Mouse (Mus musculus) monocyte, adult 5-6 weeks (primary cell): Measurements from ENCODE around the gene Chic2. TPM values are rescaled to one million over a fixed set of nuclear protein-coding genes. Genes with fewer than 3 reads are reported as not detected.

Experiments used
- ATAC-seq: fragments of 153-309, 156-312 bp; replicated peaks from 2 replicates; pipeline ENCODE4 v1.8.0; 2017; ENCODE audit warnings: mild to moderate bottlenecking; ENCODE audit not compliant: low TSS enrichment, insufficient number of reproducible peaks, severe bottlenecking, poor library complexity, low FRiP score
- total RNA-seq: library from RNA; stranded (forward); fragments of 200-1000, 200-491, 200-594 nt; gene quantifications from 3 replicates; pipeline ENCODE4 v1.2.3, GENCODE M21; 2017

Chic2 gene
- total RNA-seq, 1 experiment from 2014 or later = 58.3 TPM

DNA sequence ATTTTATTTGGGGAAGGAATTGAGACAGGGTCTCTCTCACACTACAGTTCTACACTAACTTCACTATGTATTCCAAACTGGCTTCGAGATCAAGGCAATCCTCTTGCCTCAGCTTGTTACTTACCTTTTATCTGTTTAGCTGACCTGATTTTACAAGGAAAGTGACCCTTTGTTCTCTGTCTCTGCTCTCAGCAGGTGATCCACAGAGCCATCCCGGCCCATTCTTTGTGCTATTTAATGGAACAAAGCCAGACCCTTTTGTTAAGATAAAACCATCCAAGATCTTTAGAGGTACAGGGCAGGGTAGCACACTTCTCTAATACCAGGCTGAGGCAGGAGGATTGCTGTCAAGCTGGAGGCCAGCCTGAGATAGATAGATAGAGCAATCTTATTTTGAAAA lies 91.6 kb downstream of the Chic2 start:
- ATAC-seq = no peak

DNA sequence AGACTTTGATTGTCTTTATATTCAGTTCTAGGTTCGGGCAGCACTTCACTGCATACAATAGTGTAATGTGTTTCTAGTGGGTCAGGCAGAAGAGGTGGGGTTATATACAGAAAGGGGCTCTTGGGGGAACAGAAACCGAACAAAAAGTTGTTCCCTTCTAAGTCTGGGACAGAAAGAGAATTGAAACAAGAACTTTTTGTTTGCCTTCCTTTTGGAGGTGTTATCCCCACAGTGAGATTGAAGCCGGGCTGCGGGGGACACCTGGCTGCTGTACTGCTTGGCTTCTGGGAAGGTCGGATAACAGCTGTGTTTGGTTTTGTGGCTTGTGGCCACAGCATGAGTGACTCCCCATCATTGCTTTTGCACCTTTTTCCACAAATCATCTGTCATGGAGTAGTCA lies 93.2 kb downstream of the Chic2 start:
- ATAC-seq = no peak

DNA sequence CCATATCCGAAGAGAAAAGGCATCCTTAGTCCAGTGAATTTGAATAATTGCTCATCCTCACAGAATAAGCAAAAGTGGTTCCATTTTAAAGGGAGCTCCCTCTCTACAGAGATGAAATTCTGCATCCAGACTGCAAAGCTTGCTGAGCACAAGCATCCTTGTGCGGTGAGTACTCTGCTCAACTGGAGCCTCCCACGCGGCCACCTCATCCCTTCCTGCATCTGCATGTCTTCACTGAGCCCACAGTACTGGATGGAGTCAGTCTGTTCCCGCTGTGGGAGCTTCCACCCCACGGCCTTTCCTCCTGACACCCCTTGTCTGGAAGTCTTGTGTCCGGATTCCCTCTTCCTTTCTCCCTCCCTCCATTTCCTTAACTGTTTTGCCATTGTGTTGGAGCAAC lies 95.3 kb downstream of the Chic2 start:
- ATAC-seq = no peak

DNA sequence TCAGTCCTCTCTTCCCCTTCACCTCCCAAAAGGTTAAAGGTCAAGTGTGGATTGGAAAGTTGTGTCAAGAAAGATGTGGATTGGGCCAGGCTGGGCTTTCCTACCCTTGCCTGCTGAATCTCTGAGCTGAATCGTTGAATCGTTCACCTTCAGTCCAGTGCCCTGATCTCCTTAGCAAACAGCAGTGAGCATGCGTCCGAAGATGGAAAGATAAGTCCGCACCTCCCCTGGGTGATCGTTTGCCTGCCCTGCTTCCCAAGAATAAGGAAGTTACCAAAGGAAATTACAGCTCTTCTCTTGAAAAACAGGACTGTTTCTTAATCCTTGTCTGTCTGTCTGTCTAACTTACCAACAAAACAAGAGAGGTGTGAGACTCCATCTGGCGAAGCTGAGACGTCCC lies 96.1 kb downstream of the Chic2 start:
- no peak for ATAC-seq

Other genes starting within 250 kb of the Chic2 start
- gene Gsx2, start 30.8 kb upstream of the Chic2 start, total RNA-seq = not detected in 3 replicates
- gene Pdgfra, start 107.5 kb upstream of the Chic2 start, total RNA-seq = not detected in 3 replicates